Mouse (Mus musculus) megakaryocyte, embryonic 14.5 days (primary cell): ENCODE measurements around the gene Zfp423.

ENCODE experiments used
- FLI1 ChIP-seq: IDR thresholded peaks from 2 replicates; pipeline ENCODE4 v1.6.1; 2012; ENCODE audit warnings: low read length, inconsistent platforms, mixed read lengths
- GATA1 ChIP-seq: IDR thresholded peaks from 3 replicates; pipeline ENCODE4 v1.6.1; 2012; ENCODE audit warnings: mixed read lengths, low read length, inconsistent platforms, borderline replicate concordance

DNA sequence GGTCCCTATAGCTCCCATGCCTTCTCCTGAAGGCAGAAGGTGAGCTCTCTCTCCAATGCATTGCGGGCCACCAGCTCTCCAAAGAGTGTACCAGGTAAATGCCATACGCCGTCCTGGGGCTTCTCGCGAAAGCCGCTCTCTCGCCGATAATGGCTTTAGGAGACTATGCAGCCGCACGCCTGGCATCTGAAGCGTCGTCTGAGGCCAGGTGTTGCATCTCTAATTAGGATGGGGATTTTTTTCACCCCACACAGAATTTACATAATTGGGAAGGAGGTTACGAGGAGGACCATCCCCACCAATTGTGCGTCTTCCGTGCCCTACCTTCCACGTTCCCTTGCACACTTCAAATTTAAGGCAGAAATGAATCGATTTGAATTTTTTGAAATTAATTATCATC is 252.2 kb downstream of the Zfp423 start:
- TF ChIP-seq GATA1 (no peak), FLI1 (no peak)
